Mouse (Mus musculus) liver (tissue): ENCODE measurements around the gene Imp4.
"Not testable (repeated sequence)": the region's sequence is repeated elsewhere in the genome, so short reads cannot be mapped to it uniquely, and the experiment has no call there.

ENCODE experiments used
- DNase-seq: peaks from one replicate; pipeline ENCODE4 v3.0.0-alpha.2; 2020; ENCODE audit warnings: mixed read lengths

The Imp4 gene

GRCm38 (mm10) chr1:34439215-34439960 is at the start of gene Imp4, which contains the start of gene Ccdc115:
Gene Imp4, plus strand, starts transcription at chr1:34439851.
Gene Ccdc115, minus strand, starts transcription at chr1:34439672.
- DNase-seq, result peak; percentile 97

GRCm38 (mm10) chr1:34396321-34396720 is 43.3 kb upstream of the Imp4 start:
- no peak for DNase-seq

- DNase-seq, result no peak
Observed at GRCm38 (mm10) chr1:34399182-34399953, 40.3 kb upstream of the Imp4 start.

GRCm38 (mm10) chr1:34428466-34428865 is 11.2 kb upstream of the Imp4 start:
- DNase-seq, result no peak

DNA sequence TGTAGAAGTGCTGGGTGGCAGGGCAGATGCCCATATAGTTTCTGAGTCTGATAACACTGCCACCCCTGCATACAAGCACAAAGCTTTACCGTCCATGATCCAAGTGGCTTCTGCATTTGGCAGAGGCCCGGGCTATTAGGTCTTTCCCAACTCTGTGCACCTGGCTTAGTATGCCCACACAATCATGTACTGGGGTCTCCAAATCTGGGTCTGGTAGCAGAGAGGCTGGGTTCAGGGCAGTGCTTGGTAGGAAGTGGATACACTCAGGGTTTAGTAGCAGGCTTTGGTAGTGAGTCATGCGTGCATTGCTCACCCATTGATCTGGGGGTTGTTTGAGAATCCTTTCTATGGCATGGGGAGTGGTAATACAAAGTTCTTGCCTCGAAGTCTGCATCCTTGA is 10.4 kb upstream of the Imp4 start:
- DNase-seq, result no peak

DNA sequence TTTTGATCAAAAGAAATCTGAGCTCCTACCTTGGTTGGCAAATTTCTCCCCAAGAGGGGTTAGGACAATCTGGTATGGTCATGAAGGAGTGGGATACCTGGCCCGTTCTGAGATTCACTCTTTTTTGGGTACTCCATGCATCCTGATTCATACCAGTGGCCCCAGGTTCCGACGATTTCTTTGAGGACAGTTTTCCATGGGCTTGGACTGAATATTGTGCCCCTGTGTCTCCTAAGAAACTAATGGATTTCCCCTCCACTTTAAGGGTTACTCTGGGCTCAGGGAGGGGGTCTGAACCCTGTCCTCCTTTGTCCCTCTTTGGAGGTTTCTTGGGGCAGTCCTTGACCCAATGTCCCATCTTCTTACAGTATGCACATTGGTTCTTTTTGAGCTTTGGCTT is 8.7 kb upstream of the Imp4 start:
- DNase-seq, result no peak

GRCm38 (mm10) chr1:34431431-34431830 is 8.2 kb upstream of the Imp4 start:
- DNase-seq, result no peak

DNA sequence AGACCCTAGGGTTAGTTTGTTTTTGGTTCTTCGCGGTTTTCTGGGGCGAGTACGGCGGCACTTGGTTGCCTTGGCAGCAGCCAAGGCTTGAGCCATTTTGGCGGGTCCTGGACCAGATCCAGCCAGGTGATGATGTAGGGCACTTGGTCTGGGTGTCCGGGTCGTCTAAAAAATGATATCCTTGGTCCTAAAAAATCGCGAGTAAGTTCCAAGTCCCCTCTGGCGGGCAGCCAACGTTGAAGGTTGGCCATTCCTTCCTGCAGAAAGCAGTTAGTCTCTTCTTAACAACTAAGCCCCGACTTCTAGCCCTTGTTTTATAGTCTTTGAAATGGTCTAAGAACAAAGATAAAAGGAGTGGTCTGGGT is 7.3 kb upstream of the Imp4 start:
- no peak for DNase-seq

DNA sequence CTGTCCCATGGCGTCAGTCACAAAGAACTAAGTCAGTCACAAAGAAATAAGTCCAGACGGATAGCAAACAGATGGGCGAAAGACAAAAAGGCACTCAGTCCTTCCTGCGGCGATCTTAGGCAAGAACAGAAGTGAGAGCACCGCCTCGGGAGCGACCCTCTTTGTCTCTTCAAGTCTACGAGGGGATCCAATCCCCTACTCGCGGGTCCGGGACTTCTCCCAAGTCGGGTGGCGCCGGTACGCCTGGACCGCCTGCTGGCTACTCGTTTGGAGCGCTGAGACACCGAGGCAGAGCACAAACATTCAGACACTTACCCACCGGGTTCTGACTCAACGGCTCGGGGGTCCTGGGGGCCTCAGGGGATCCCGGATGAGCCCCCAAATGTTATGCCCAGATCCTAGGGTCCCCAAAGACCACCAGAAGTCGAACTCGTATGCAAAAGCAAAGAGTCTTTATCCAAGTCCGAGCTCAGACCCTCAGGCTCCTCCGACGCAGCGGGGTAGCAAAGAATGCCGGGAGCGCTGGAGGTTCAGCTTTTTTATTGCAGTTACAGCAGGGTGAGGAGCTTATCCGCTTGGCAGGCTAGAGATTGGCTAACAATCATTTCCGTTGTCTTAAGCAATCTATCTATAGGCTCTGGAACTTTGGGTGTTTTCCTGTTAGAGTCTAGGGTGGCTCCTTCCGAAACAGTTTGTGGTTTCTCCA is 6.7 kb upstream of the Imp4 start:
- peak; percentile 49 for DNase-seq

DNA sequence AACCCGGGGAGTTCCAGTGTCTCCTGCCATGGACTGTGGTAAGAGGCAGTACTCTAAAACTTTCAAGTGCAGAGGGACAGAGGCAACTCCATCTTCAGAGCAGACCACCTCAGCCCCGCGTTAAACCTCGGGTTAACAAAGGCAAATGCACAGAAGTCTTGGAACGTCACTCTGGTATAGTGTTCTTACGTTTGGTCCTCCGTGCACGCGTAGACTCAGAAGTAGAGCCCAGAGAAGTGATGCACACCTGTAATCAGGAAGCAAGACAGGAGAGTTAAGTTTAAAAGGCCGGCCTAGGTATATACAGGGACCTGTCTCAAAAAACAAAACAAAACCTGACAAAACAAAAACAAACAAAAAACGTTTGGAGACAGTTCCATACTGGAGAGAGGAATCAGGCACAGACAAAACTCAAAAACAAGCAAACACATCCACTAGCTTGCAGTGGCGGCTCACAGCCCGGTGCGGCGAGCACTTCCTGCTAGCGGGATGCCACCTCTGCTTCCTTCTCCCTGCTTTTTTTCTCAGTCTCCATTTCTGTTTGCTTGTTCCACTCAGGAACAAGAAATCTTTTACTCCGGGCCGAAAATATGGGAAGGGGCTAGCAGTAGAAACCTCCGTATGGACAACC is 5.6 kb upstream of the Imp4 start:
- peak; percentile 39 for DNase-seq

- DNase-seq, result peak; percentile 90
Observed at GRCm38 (mm10) chr1:34434660-34435160, 4.9 kb upstream of the Imp4 start.

DNA sequence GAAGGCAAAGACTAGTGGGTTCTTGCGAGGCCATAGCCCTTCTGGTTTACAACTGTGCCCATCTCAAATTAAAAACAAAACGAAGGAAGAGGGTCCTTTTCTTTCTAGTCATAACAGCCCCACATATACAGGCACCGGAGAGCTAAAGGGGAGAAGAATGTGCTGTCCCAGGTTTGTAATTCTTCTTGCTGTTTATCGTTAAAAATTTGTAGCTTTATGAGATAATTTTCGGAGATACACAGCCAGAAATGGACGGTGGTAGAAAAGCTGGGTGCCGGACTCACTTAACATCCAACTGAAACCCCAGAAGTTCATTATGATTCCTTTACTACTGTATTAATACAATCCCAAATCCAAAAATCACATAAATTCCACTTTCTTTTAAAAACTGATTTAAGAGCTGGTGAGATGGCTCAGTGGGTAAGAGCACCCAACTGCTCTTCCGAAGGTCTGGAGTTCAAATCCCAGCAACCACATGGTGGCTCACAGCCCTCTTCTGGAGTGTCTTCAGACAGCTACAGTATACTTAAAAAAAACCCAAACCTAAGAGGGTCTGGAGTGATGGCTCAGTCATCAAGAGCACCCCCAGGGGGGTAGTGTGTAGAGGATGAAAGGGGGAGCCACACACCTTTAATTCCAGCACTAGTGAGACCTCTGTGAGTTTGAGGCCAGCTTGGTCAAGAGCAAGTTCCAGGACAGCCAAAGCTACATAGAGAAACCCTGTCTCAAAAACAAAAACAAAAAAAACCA is 4.1 kb upstream of the Imp4 start:
- no peak for DNase-seq

- DNase-seq, result no peak
Observed at GRCm38 (mm10) chr1:34436374-34436773, 3.3 kb upstream of the Imp4 start.

DNA sequence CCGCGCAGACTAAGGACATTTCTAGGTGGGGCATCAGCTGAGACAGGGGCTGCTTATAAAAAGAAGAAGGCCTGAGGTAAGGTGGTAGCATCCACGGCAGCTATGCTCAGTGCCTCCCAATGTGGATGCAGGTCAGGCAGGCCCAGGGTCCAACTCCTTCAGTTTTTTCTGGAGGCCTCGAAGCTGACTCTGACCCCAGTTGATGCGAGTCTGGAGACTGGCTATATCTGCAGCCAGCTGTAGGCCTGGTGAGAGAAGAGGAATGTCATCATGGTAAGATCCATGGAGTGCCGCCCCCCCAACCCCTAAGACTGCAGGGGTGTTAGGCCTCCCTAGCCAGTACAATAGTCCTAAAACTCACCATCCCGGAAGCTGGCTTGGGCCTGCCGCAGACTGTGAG is 2.3 kb upstream of the Imp4 start:
- DNase-seq, result not testable (repeated sequence)

DNA sequence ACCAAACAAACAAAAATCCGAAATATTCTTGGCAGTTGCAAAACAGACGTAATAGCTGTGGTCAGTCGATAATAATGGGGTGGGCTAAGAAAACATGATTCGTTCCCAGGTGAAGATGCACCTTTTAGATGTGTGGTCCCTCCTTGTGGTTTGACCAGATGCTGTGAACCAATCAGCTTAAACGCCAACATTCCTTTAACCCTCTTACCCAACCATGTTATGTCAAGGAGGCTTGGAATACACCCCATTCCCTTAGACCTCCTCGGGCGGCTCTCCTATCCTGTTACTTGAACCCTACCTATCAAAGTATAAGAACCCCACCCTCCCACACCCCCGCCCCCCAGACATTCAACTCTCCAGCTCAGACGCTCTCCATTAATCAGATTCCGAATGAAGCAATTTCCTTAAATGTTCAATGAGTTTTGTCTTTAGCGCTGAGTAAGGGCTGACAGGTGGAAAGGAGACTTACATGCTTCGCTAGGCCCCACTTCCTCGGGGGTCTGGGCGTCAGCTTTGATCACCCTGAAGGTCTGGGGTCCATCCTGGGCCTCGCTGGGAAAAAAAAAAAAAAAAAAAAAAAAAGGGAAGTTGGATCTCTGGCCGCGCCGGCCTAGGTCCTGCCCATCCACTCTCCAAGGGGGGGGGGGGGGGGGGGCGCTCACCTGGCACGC is 1.1 kb upstream of the Imp4 start:
- no peak for DNase-seq

DNA sequence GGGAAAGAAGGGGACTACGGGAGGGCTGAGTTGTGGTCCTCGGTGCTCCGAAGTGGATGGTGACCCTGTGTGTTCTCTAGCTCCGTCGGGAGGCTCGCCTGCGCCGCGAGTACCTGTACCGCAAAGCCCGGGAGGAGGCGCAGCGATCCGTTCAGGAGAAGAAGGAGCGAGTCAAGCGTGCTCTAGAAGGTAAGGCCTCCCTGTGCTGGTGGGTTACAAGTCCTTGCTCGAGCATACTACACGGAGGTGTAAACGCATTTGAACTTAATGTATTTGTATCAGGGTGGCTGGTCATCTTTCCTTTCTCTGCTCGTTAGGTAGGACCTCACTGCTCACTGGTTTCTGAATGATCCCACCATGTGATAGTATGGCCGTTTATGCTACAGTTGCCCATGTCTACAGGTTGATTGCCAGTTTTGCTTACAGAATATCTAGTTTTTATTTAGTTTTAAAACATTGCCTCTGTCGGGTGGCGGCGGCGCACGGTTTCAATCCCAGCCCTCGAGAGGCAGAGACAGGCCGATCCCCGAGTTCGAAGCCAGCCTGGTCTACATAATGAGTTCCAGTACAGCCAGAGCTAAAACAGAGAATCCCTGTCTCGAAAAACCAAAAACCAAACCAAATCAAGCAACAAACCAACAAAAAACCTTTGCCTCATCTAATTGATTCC is 445 bp downstream of the Imp4 start:
- no peak for DNase-seq

GRCm38 (mm10) chr1:34443124-34443523 is 3.5 kb downstream of the Imp4 start:
- no peak for DNase-seq

GRCm38 (mm10) chr1:34458431-34458830 is 18.8 kb downstream of the Imp4 start:
- DNase-seq, result no peak

DNA sequence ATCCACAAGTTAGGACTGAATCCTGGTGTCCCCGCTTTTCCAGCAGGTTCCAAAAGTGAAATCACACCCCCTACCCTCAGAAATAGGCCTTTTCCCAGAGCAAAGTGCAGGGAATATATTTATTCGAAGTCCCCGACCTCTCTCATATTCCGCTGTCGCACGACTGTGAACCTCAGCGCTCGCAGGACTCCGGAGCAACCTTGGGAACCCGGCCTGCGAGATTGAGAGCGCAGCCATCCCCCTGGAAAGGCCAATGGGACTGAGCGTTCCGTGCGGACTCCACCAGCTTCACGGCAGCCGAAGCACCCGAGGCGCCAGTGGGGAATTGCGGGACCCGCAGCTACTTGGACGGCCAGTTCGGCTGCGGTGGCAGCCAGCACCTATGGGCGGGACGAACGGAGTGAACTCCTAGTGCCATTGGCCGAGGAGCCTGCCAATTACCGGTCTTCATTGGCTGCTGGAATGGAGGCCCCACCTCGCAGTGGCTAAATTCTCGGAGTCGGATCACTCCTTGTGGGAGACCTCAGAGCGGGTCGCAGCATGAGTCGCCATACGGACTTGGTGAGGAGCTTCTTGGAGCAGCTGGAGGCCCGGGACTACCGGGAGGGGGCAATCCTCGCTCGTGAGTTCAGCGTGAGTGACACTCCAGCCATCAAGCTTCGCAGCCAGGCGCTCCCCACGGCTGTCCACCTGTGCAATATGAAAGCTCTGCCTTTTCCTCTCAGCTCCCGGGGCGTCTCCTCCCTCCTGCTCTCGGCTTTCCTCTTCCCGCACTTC is 19.8 kb downstream of the Imp4 start, which contains the start of gene Ptpn18:
Gene Ptpn18, plus strand, starts transcription at position 479 of the 777 bp plus-strand sequence.
- DNase-seq, result peak; percentile 92

- DNase-seq, result no peak
Observed at GRCm38 (mm10) chr1:34460061-34460441, 20.4 kb downstream of the Imp4 start.
